Mouse (Mus musculus): Measurements from ENCODE around the gene Tmem51.

The Tmem51 gene

GRCm38 (mm10) chr4:142084131-142084899 lies at the start of gene Tmem51:
Gene Tmem51 (minus strand): TSS chr4:142084304.
- peak; percentile 78 for DNase-seq

- no peak for DNase-seq
These were observed 46.1 kb upstream of the Tmem51 start for GRCm38 (mm10) chr4:142130162-142130561.

- no peak for DNase-seq
These were observed 43.2 kb upstream of the Tmem51 start for GRCm38 (mm10) chr4:142127275-142127788.

GRCm38 (mm10) chr4:142126641-142127274 lies 42.7 kb upstream of the Tmem51 start:
- DNase-seq, result no peak

GRCm38 (mm10) chr4:142121164-142121563 lies 37.1 kb upstream of the Tmem51 start:
- no peak for DNase-seq

GRCm38 (mm10) chr4:142118522-142118921 lies 34.4 kb upstream of the Tmem51 start:
- no peak for DNase-seq

GRCm38 (mm10) chr4:142117993-142118392 lies 33.9 kb upstream of the Tmem51 start:
- DNase-seq, result no peak

- peak; percentile 83 for DNase-seq
These were observed 29.2 kb upstream of the Tmem51 start for GRCm38 (mm10) chr4:142113306-142113705.

GRCm38 (mm10) chr4:142103081-142103671 lies 19.1 kb upstream of the Tmem51 start:
- no peak for DNase-seq

- peak; percentile 91 for DNase-seq
These were observed 14.2 kb upstream of the Tmem51 start for GRCm38 (mm10) chr4:142098303-142098702.

GRCm38 (mm10) chr4:142097871-142098270 lies 13.8 kb upstream of the Tmem51 start:
- no peak for DNase-seq

- DNase-seq, result peak; percentile 70
These were observed 11.6 kb upstream of the Tmem51 start for GRCm38 (mm10) chr4:142095513-142096241.

GRCm38 (mm10) chr4:142094386-142094785 lies 10.3 kb upstream of the Tmem51 start:
- no peak for DNase-seq

- no peak for DNase-seq
These were observed 7.0 kb upstream of the Tmem51 start for GRCm38 (mm10) chr4:142091100-142091499.

GRCm38 (mm10) chr4:142089966-142090365 lies 5.9 kb upstream of the Tmem51 start:
- DNase-seq, result peak; percentile 75

- DNase-seq, result no peak
These were observed 4.7 kb upstream of the Tmem51 start for GRCm38 (mm10) chr4:142088836-142089235.

- peak; percentile 80 for DNase-seq
These were observed 4.3 kb upstream of the Tmem51 start for GRCm38 (mm10) chr4:142088409-142088808.

- no peak for DNase-seq
These were observed 946 bp upstream of the Tmem51 start for GRCm38 (mm10) chr4:142084936-142085563.

- peak; percentile 87 for DNase-seq
These were observed 358 bp downstream of the Tmem51 start for GRCm38 (mm10) chr4:142083762-142084130.

GRCm38 (mm10) chr4:142083193-142083592 lies 911 bp downstream of the Tmem51 start:
- DNase-seq, result no peak

- DNase-seq, result peak; percentile 62
These were observed 1.4 kb downstream of the Tmem51 start for GRCm38 (mm10) chr4:142082703-142083102.

GRCm38 (mm10) chr4:142081631-142082283 lies 2.3 kb downstream of the Tmem51 start:
- peak; percentile 78 for DNase-seq

Data from cerebellum, adult 9-10 months (tissue).